Mouse (Mus musculus): ENCODE measurements around the gene Sh2d7. TPM values are rescaled to one million over a fixed set of nuclear protein-coding genes. Genes with fewer than 3 reads are reported as not detected.

Gene Sh2d7
- polyA plus RNA-seq, 1 experiment from 2014 or later: not detected

Other genes starting within 250 kb of the Sh2d7 start
- 6.5 and 6.6 TPM in 2 replicates for gene Dmxl2, start 37.4 kb upstream of the Sh2d7 start, polyA plus RNA-seq (2014; fragmentation: Nextera tagmentation; extraction: Ambion mirVana)
- gene Cib2, start 21.2 kb downstream of the Sh2d7 start, polyA plus RNA-seq (2014; fragmentation: Nextera tagmentation; extraction: Ambion mirVana): 15.4 and 16.3 TPM in 2 replicates
- gene Idh3a, start 47.4 kb downstream of the Sh2d7 start, polyA plus RNA-seq (2014; fragmentation: Nextera tagmentation; extraction: Ambion mirVana): 120 and 125 TPM in 2 replicates
- 0.32 and 0.58 TPM in 2 replicates for gene Acsbg1, start 122.9 kb downstream of the Sh2d7 start, polyA plus RNA-seq (2014; fragmentation: Nextera tagmentation; extraction: Ambion mirVana)
- gene Dnaja4, start 159.9 kb downstream of the Sh2d7 start, polyA plus RNA-seq (2014; fragmentation: Nextera tagmentation; extraction: Ambion mirVana): 3.1 and 3.6 TPM in 2 replicates
- gene Wdr61, start 195.5 kb downstream of the Sh2d7 start, polyA plus RNA-seq (2014; fragmentation: Nextera tagmentation; extraction: Ambion mirVana): 182 and 185 TPM in 2 replicates
- 295 and 359 TPM in 2 replicates for gene Crabp1, start 225.8 kb downstream of the Sh2d7 start, polyA plus RNA-seq (2014; fragmentation: Nextera tagmentation; extraction: Ambion mirVana)